Mouse (Mus musculus): ENCODE measurements at regions not wholly inside any gene's neighbourhood (a gene's known extent, or its start where the extent isn't known, plus 50 kb on each side); places are given as distances from the start of the nearest gene placed in this dataset.

DNA sequence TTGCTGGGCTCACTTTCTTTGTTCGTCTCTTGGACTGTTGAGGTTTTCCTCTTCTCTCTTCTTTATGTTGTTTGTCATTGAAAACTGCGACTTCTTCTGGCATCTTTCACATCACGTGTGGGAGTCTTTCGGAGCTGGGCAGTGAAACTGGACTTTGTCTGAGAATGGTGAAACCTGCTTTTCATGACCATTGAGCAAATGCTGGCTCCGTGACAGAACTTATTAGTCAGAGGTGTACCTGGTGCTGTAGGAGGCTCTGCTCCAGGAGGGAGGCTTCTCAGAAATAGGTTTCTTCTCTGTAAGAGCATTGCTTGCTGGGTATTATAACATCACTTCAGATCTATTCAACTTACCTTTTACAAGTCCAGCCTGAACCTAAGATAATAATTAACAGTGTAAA is 122.4 kb downstream of the Amer2 start:
- ATAC-seq (ENCODE audit: low read depth), result no peak
- no peaks in the 10 kb centered on the region for H3K4me1 ChIP-seq (replicated peaks)
- H3K36me3 ChIP-seq, result no peaks in the 10 kb centered on the region
- no peaks in the 10 kb centered on the region for H3K9me3 ChIP-seq
- H3K4me3 ChIP-seq, result no peak overlapping the region
- H3K27me3 ChIP-seq, result no peaks in the 10 kb centered on the region
- H3K9ac ChIP-seq, result no peak overlapping the region
- 92% methylated on average over 5 of the region's 5 CpGs for WGBS
- H3K27ac ChIP-seq (replicated peaks), result no peak overlapping the region
- H3K4me2 ChIP-seq, result no peak overlapping the region

DNA sequence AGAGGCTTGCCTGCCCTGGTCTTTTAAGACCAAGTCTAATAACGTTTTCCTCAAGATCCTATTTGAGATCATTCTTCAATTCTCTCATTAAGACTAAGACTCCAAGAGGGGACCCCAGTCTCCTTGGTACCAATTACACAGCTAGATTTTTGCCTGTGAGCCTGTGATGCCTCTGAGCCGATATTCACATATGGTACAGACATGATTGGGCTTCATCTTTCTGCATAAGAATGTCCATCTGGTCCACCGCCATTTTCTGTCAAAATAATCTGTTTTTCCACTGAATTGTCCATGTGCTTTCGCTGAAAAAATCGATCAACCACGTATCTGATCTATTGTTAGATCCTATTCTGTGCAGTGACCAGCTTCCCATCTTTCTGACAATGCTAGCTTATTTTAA is 129.5 kb downstream of the Amer2 start:
- WGBS, result 86% methylated on average over 6 of the region's 6 CpGs

DNA sequence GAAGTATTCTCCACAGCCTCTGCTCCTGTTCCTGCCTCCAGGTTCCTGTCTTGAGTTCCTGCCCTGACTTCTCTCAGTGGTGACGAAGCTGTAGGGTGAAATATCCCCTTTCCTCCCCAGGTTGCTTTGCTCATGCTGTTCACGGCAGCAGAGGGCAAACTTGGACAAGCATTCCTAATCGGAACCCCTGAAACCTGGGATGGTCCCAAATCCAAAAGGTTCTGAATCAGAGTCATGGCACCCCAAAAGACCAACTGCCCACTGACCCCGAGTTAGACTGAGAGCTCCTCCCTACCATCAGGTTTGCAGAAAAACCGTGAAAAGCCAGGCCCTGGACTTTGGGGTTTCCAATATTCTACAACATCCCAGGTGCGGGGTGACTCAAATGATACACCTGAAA is 128.7 kb upstream of the Spata13 start:
- no peak overlapping the region for H3K4me2 ChIP-seq
- no peaks in the 10 kb centered on the region for H3K9me3 ChIP-seq
- no peaks in the 10 kb centered on the region for H3K27me3 ChIP-seq
- 92% methylated on average over 6 of the region's 6 CpGs for WGBS
- no peaks in the 10 kb centered on the region for H3K36me3 ChIP-seq
- H3K27ac ChIP-seq (replicated peaks), result no peak overlapping the region
- no peak overlapping the region for H3K9ac ChIP-seq
- ATAC-seq (ENCODE audit: low read depth), result no peak
- no peaks in the 10 kb centered on the region for H3K4me1 ChIP-seq (replicated peaks)
- H3K4me3 ChIP-seq, result no peak overlapping the region

More for the DNA sequence above, 129.5 kb downstream of the Amer2 start:
- H3K4me3 ChIP-seq, result no peak overlapping the region
- no peak overlapping the region for H3K27ac ChIP-seq (replicated peaks)
- no peak overlapping the region for H3K9ac ChIP-seq
- no peaks in the 10 kb centered on the region for H3K9me3 ChIP-seq
- H3K36me3 ChIP-seq, result no peaks in the 10 kb centered on the region
- no peaks in the 10 kb centered on the region for H3K27me3 ChIP-seq
- no peak for ATAC-seq (ENCODE audit: low read depth)
- H3K4me2 ChIP-seq, result no peak overlapping the region
- no peaks in the 10 kb centered on the region for H3K4me1 ChIP-seq (replicated peaks)

DNA sequence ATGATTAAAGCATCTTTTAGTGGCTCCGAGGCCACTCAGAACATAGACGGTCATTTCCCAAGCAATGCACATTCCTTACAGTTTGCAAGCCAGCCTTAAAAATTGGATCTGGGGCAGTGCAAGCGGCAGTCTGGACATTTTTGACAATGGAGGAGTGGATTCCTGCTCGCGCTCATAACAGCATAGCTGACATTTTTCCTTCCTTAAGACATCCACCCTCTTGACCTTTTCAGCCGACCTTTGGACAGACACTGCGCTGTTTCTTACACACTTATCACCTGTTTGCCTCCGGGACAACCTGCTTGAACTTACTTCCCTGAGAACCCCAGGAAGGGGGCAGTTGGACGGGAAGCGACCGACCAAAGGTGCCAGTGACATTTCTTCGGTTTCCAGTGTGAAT is 127.5 kb upstream of the Spata13 start:
- Histone ChIP-seq H3K4me1 (replicated peaks) (no peaks in the 10 kb centered on the region), H3K27ac (replicated peaks) (no peak overlapping the region), H3K9ac (no peak overlapping the region), H3K4me2 (no peak overlapping the region), H3K27me3 (no peaks in the 10 kb centered on the region), H3K4me3 (no peak overlapping the region), H3K9me3 (no peaks in the 10 kb centered on the region), H3K36me3 (no peaks in the 10 kb centered on the region)
- WGBS, result 87% methylated on average over 12 of the region's 12 CpGs
- ATAC-seq (ENCODE audit: low read depth), result no peak

DNA sequence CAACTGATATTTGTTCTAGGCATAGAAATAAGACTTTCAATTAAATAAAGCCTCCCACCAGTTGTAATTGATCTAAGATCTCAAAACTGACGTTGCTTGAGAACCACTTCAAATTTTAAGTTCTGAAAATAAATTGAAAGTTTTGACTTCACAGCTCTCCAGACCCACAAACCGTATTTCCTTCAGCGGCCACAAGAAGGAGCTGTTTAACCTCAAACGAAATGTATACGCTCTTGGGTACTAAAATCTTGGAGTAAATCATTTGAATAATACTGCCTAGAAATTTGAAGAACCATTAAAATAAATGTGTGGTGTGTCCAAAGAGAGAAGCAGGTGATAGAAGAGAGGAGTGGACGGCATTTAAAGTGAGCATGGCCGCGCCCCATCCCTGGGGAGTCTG is 120.2 kb upstream of the Spata13 start:
- WGBS, result 26% methylated on average over 8 of the region's 8 CpGs
- no peak overlapping the region for H3K9ac ChIP-seq
- no peaks in the 10 kb centered on the region for H3K9me3 ChIP-seq
- H3K4me1 ChIP-seq (replicated peaks), result 0 out of 2 replicates have a peak, but pooled peaks cover 3% of the 10 kb centered on the region
- H3K4me3 ChIP-seq, result no peak overlapping the region
- no peaks in the 10 kb centered on the region for H3K36me3 ChIP-seq
- no peak; the same call in 1 of the 2 replicates for ATAC-seq (ENCODE audit: low read depth)
- H3K4me2 ChIP-seq, result 0 out of 2 replicates have a peak overlapping the region, but pooled peaks have one; percentile 22
- no peak overlapping the region for H3K27ac ChIP-seq (replicated peaks)
- H3K27me3 ChIP-seq, result no peaks in the 10 kb centered on the region

DNA sequence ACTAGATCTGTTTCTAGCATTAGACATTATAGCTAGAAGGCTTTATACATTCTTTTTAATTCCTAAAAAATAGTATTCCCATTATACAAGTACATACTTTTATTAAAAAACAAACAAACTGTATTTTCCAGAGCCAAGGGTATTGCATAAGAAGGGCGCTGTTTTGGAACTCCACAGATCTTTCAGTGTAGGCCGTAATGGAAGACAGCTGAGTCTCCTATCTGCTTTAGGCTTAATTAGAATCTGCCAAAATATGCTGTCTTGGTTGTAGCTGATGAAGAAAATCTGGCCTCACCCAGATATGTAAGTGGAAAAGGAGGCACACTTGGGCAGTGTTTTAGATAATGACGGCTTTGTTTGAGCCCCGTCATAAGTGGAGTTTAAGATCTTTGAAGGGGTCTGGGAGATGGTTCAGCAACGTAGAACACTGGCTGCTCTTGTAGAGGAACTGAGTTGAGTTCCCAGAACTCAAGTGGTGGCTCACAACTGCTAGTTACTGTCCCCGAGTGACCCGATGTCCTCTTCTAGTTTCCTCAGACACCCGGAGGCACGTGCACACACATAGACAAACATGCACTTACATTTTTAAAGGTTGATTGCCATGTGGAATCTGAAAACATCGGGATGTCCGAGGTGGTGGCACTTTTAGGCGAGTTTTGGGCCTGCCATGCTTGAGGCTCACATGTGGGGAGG is 118.6 kb upstream of the Spata13 start:
- no peak overlapping the region for H3K27ac ChIP-seq (replicated peaks)
- H3K4me3 ChIP-seq, result no peak overlapping the region
- no peaks in the 10 kb centered on the region for H3K9me3 ChIP-seq
- H3K4me1 ChIP-seq (replicated peaks), result 0 out of 2 replicates have a peak, but pooled peaks cover 3% of the 10 kb centered on the region
- WGBS, result 81% methylated on average over 12 of the region's 12 CpGs
- no peak for ATAC-seq (ENCODE audit: low read depth)
- no peak overlapping the region for H3K4me2 ChIP-seq
- no peaks in the 10 kb centered on the region for H3K36me3 ChIP-seq
- H3K9ac ChIP-seq, result no peak overlapping the region
- no peaks in the 10 kb centered on the region for H3K27me3 ChIP-seq

DNA sequence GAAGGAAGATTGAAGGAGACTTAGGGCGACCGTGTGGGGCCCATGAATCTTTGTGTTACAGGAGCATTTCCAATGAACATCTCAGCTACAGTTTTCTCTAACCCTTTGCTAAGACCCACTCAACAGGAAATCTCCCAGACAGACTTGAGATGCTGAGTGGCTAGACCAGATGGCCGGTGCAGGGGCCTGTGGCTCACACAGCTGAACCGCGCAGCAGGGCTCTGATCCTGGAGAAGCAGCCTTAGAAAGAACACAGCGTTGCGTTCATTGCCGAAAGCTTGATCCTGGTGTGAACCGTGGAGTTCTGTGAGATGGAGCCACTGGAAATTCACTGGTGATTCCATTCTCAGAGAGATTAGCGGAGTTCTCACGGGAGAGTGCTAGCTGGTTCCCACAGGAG is 115.9 kb upstream of the Spata13 start:
- no peaks in the 10 kb centered on the region for H3K9me3 ChIP-seq
- H3K27ac ChIP-seq (replicated peaks), result no peak overlapping the region
- 95% methylated on average over 11 of the region's 11 CpGs for WGBS
- no peak overlapping the region for H3K4me2 ChIP-seq
- no peak for ATAC-seq (ENCODE audit: low read depth)
- no peak overlapping the region for H3K9ac ChIP-seq
- H3K27me3 ChIP-seq, result no peaks in the 10 kb centered on the region
- no peaks in the 10 kb centered on the region for H3K36me3 ChIP-seq
- H3K4me1 ChIP-seq (replicated peaks), result 0 out of 2 replicates have a peak, but pooled peaks cover 3% of the 10 kb centered on the region
- H3K4me3 ChIP-seq, result no peak overlapping the region

DNA sequence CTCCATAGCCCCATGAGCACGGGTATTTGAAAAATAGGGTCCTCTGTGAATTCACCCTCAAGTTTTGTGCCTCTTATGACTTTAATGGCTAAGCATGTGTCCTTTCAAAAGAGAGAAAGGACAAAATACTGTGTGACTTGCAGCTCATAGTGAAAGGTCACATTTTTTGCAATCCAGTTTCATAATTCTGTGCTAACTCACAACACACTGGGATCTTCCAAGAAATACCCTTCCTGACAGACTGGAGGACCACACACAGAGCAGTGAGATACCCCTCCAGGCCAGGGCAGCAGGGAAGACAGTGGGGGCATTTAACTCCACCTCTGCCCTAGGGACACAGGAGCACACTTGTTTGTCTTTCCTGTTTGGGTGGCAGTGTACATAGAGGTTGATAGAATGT is 110.8 kb upstream of the Spata13 start:
- ATAC-seq (ENCODE audit: low read depth), result no peak
- no peaks in the 10 kb centered on the region for H3K9me3 ChIP-seq
- no peak overlapping the region for H3K4me2 ChIP-seq
- no peak overlapping the region for H3K27ac ChIP-seq (replicated peaks)
- H3K27me3 ChIP-seq, result no peaks in the 10 kb centered on the region
- no peak overlapping the region for H3K9ac ChIP-seq
- 60% methylated on average over 1 of the region's 1 CpGs for WGBS
- no peaks in the 10 kb centered on the region for H3K4me1 ChIP-seq (replicated peaks)
- no peaks in the 10 kb centered on the region for H3K36me3 ChIP-seq
- H3K4me3 ChIP-seq, result no peak overlapping the region

DNA sequence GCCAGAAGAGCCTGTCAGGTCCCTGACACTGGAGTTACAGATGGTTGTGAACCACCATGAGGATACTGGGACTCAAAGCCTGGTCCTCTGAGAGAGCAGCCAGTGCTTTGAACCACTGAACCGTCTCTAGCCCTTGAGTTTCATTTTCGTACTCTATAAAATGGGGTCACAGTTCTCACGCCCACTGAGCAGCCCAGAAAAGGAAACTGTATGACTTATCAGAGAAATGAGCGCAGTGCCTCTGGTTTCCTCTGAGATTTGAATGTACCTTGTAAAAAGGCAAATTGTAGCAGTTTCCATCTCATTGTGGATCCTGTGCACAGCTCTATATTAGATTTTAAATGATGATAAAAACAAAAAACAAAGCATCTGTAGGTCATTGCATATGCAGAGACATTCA is 108.9 kb upstream of the Spata13 start:
- WGBS, result 82% methylated on average over 4 of the region's 4 CpGs
- H3K4me2 ChIP-seq, result no peak overlapping the region
- no peaks in the 10 kb centered on the region for H3K36me3 ChIP-seq
- no peak overlapping the region for H3K27ac ChIP-seq (replicated peaks)
- peaks cover 8% of the 10 kb centered on the region for H3K4me1 ChIP-seq (replicated peaks)
- H3K9me3 ChIP-seq, result no peaks in the 10 kb centered on the region
- ATAC-seq (ENCODE audit: low read depth), result no peak
- no peak overlapping the region for H3K4me3 ChIP-seq
- H3K9ac ChIP-seq, result no peak overlapping the region
- no peaks in the 10 kb centered on the region for H3K27me3 ChIP-seq

DNA sequence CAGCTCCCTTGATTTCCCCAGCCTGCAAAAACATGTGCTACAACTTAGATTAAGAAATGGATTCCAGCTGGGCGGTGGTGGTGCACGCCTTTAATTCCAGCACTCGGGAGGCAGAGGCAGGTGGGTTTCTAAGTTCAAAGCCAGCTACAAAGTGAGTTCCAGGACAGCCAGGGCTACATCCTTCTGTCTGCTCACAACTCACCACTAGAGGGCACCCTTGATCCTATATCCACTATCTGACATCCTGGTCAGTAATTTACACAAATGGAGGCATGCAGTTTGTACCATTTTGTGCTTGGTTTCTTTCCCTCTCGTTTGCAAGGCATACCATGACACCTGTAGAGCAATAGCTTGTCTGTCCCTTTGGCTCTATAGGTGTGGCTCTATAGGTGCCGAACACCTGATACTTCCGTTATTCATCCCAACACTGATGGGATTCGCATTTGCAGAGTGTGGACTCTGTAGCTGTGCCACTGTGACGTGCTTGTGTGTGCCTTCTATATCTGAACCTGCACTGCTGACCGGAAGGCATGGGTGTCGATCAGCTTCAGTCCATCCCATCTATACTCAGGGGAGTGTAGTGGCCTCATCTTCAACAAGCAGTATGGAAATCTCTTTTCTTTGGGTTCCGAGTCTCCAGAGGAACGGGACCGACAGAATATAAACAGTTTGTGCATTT is 108.4 kb upstream of the Spata13 start:
- H3K4me1 ChIP-seq (replicated peaks), result peaks cover 14% of the 10 kb centered on the region
- no peak overlapping the region for H3K4me2 ChIP-seq
- no peaks in the 10 kb centered on the region for H3K27me3 ChIP-seq
- H3K9ac ChIP-seq, result no peak overlapping the region
- 69% methylated on average over 13 of the region's 13 CpGs for WGBS
- H3K27ac ChIP-seq (replicated peaks), result no peak overlapping the region
- H3K4me3 ChIP-seq, result no peak overlapping the region
- no peaks in the 10 kb centered on the region for H3K36me3 ChIP-seq
- 0 out of 2 replicates have a peak, but pooled peaks have one; percentile 54 for ATAC-seq (ENCODE audit: low read depth)
- no peaks in the 10 kb centered on the region for H3K9me3 ChIP-seq

DNA sequence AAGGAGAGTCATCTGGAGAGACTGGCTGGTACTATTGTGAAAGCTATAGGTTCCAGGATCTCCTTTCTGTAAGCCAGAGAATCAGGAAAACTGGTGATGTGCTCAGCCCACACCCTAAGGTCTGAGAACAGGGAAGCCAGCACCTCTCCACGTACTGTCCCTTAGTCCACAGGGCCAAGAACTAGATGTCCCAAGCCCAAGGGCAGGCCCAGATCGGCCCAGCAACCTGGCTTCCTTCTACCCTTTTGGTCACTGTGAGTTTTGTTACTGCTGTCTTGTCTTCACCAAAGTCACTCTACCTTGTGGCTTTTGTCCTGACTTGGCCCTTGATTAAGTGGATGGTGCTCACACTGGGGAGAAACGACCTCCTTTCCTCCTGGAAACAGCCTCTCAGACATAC is 107.8 kb upstream of the Spata13 start:
- Histone ChIP-seq H3K4me1 (replicated peaks) (peaks cover 19% of the 10 kb centered on the region), H3K9ac (no peak overlapping the region), H3K4me2 (no peak overlapping the region), H3K9me3 (no peaks in the 10 kb centered on the region), H3K27ac (replicated peaks) (no peak overlapping the region), H3K4me3 (no peak overlapping the region), H3K36me3 (no peaks in the 10 kb centered on the region), H3K27me3 (no peaks in the 10 kb centered on the region)
- whole genome bisulfite sequencing, result 76% methylated on average over 3 of the region's 3 CpGs
- ATAC-seq (ENCODE audit: low read depth), result no peak

DNA sequence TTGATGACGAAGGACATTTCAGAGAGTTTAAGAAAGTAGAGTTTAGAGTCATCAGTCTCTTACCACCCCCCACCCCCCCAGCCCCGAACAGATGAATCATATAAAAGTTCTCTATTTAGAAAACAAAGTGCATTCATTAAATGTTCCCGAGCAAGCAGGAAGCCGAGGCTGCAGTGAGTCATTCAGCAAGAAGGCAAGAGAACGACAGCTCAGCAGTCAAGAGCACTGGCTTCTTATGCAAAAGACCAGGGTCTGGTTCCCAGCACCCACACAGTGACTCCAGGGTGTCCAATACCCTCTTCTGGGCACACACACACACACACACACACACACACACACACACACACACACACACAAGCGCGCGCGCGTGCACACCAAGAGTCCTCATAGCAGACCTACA is 107.0 kb upstream of the Spata13 start:
- Histone ChIP-seq H3K9ac (no peak overlapping the region), H3K4me2 (no peak overlapping the region), H3K4me3 (no peak overlapping the region), H3K27me3 (no peaks in the 10 kb centered on the region), H3K36me3 (no peaks in the 10 kb centered on the region), H3K4me1 (replicated peaks) (peaks cover 19% of the 10 kb centered on the region), H3K9me3 (no peaks in the 10 kb centered on the region), H3K27ac (replicated peaks) (no peak overlapping the region)
- WGBS, result 83% methylated on average over 10 of the region's 10 CpGs
- no peak for ATAC-seq (ENCODE audit: low read depth)

DNA sequence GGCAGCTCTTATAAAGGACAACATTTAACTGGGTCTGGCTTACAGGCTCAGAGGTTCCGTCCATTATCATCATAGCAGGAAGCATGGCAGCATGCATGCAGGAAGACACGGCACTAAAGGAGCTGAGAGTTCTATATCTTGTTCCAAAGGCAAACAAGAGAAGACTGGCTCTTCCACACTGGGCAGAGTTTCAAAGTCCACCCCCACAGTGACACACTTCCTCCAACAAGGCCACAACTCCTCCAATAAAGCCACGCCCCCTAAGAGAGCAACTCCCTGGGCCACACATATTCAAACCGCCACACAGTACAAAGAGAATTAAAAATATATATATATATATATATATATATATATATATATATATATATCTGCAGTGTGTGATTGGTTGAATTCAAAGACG is 105.8 kb upstream of the Spata13 start:
- Histone ChIP-seq H3K36me3 (no peaks in the 10 kb centered on the region), H3K27ac (replicated peaks) (no peak overlapping the region), H3K4me2 (no peak overlapping the region), H3K4me3 (no peak overlapping the region), H3K9ac (no peak overlapping the region), H3K27me3 (no peaks in the 10 kb centered on the region), H3K9me3 (no peaks in the 10 kb centered on the region), H3K4me1 (replicated peaks) (peaks cover 20% of the 10 kb centered on the region)
- WGBS, result 93% methylated on average over 5 of the region's 5 CpGs
- ATAC-seq (ENCODE audit: low read depth), result no peak
